Mouse (Mus musculus) midbrain, embryonic 11.5 days (tissue): ENCODE measurements at regions not wholly inside any gene's neighbourhood (a gene's known extent, or its start where the extent isn't known, plus 50 kb on each side); places are given as distances from the start of the nearest gene placed in this dataset.

Source experiments
- ATAC-seq: fragments of 200-750 bp; cut with Nextera tagmentation; 2 replicates; pipeline ENCODE4 v1.8.0; 2017; ENCODE audit warnings: moderate TSS enrichment, moderate library complexity; ENCODE audit not compliant: low FRiP score
- DNase-seq: peaks from one replicate; pipeline ENCODE4 v3.0.0; 2015; ENCODE audit warnings: low spot score; ENCODE audit errors: missing footprints
- H3K27ac ChIP-seq: fragments of 300-500 bp; sonication (generic); 2 replicates; pipeline ENCODE4 v1.5.1; 2014; ENCODE audit warnings: low read depth, low read length
- H3K27me3 ChIP-seq: fragments of 300-500 bp; sonication (generic); 2 replicates; pipeline ENCODE4 v1.6.1; 2014; ENCODE audit warnings: mild to moderate bottlenecking, low read length, moderate library complexity, mixed read lengths; ENCODE audit not compliant: control insufficient read depth, insufficient read depth
- H3K36me3 ChIP-seq: fragments of 300-500 bp; sonication (generic); 2 replicates; pipeline ENCODE4 v1.6.1; 2014; ENCODE audit warnings: mild to moderate bottlenecking, low read length, moderate library complexity, mixed read lengths; ENCODE audit not compliant: control insufficient read depth, insufficient read depth
- H3K4me1 ChIP-seq: fragments of 300-500 bp; sonication (generic); 2 replicates; pipeline ENCODE4 v1.6.1; 2014; ENCODE audit warnings: low read length; ENCODE audit not compliant: control insufficient read depth, insufficient read depth
- H3K4me2 ChIP-seq: fragments of 300-500 bp; sonication (generic); 2 replicates; pipeline ENCODE4 v1.6.1; 2014; ENCODE audit warnings: mild to moderate bottlenecking, moderate library complexity
- H3K4me3 ChIP-seq: fragments of 300-500 bp; sonication (generic); 2 replicates; pipeline ENCODE4 v1.5.1; 2014; ENCODE audit warnings: low read depth, low read length
- H3K9ac ChIP-seq: fragments of 300-500 bp; sonication (generic); 2 replicates; pipeline ENCODE4 v1.6.1; 2014; ENCODE audit warnings: low read length
- H3K9me3 ChIP-seq: fragments of 300-500 bp; sonication (generic); 2 replicates; pipeline ENCODE4 v1.6.1; 2016; ENCODE audit warnings: low read length; ENCODE audit not compliant: control insufficient read depth
- WGBS: fragments of 180-500 bp; shearing (Covaris S2); extraction: QIAGEN DNeasy Blood & Tissue Kit; methylation state at CpG from one replicate; pipeline ENCODE4 v1.1.7; 2014; 5-methylcytosine and 5-hydroxymethylcytosine counted together

- H3K4me1 ChIP-seq = no peaks in the 10 kb centered on the region
- H3K9me3 ChIP-seq = no peaks in the 10 kb centered on the region
- no peak overlapping the region for H3K9ac ChIP-seq
- no peak overlapping the region for H3K27ac ChIP-seq
- no peak for DNase-seq
- 79% methylated on average over 3 of the region's 3 CpGs for WGBS
- no peak overlapping the region for H3K4me2 ChIP-seq
- no peaks in the 10 kb centered on the region for H3K27me3 ChIP-seq
- ATAC-seq = no peak
- no peaks in the 10 kb centered on the region for H3K36me3 ChIP-seq
- no peak overlapping the region for H3K4me3 ChIP-seq
Measured at GRCm38 (mm10) chr6:144897526-144897925, 115.7 kb upstream of the Sox5 start.

- DNase-seq (no peak), ATAC-seq (no peak)
- no peaks in the 10 kb centered on the region for H3K27me3 ChIP-seq
- no peaks in the 10 kb centered on the region for H3K4me1 ChIP-seq
- no peak overlapping the region for H3K4me2 ChIP-seq
- H3K36me3 ChIP-seq = no peaks in the 10 kb centered on the region
- no peak overlapping the region for H3K4me3 ChIP-seq
- no peak overlapping the region for H3K9ac ChIP-seq
- no peaks in the 10 kb centered on the region for H3K9me3 ChIP-seq
- 71% methylated on average over 2 of the region's 2 CpGs for WGBS
- no peak overlapping the region for H3K27ac ChIP-seq
Measured at GRCm38 (mm10) chr6:144890914-144891313, 109.1 kb upstream of the Sox5 start.

GRCm38 (mm10) chr6:144890166-144890565 is 108.4 kb upstream of the Sox5 start:
- no peak overlapping the region for H3K9ac ChIP-seq
- no peak for DNase-seq
- no peaks in the 10 kb centered on the region for H3K9me3 ChIP-seq
- no peak overlapping the region for H3K4me2 ChIP-seq
- no peaks in the 10 kb centered on the region for H3K36me3 ChIP-seq
- H3K4me1 ChIP-seq = no peaks in the 10 kb centered on the region
- H3K4me3 ChIP-seq = no peak overlapping the region
- 72% methylated on average over 8 of the region's 8 CpGs for WGBS
- no peak for ATAC-seq
- H3K27me3 ChIP-seq = no peaks in the 10 kb centered on the region
- H3K27ac ChIP-seq = no peak overlapping the region

- DNase-seq = no peak
- H3K4me1 ChIP-seq = no peaks in the 10 kb centered on the region
- no peak overlapping the region for H3K9ac ChIP-seq
Measured at GRCm38 (mm10) chr6:144883117-144883516, 101.3 kb upstream of the Sox5 start.

GRCm38 (mm10) chr6:144880098-144880497 is 98.3 kb upstream of the Sox5 start:
- no peaks in the 10 kb centered on the region for H3K4me1 ChIP-seq
- no peak overlapping the region for H3K4me2 ChIP-seq
- H3K27ac ChIP-seq = no peak overlapping the region
- DNase-seq = no peak
- H3K27me3 ChIP-seq = no peaks in the 10 kb centered on the region
- no peak for ATAC-seq
- H3K9ac ChIP-seq = no peak overlapping the region
- H3K36me3 ChIP-seq = no peaks in the 10 kb centered on the region
- WGBS = 89% methylated on average over 10 of the region's 10 CpGs
- no peaks in the 10 kb centered on the region for H3K9me3 ChIP-seq
- no peak overlapping the region for H3K4me3 ChIP-seq

More at GRCm38 (mm10) chr6:144883117-144883516, 101.3 kb upstream of the Sox5 start:
- no peak overlapping the region for H3K27ac ChIP-seq
- H3K27me3 ChIP-seq = no peaks in the 10 kb centered on the region
- H3K4me3 ChIP-seq = no peak overlapping the region
- no peaks in the 10 kb centered on the region for H3K9me3 ChIP-seq
- no peaks in the 10 kb centered on the region for H3K36me3 ChIP-seq
- no peak for ATAC-seq
- 74% methylated on average over 4 of the region's 4 CpGs for WGBS
- H3K4me2 ChIP-seq = no peak overlapping the region

- ATAC-seq (no peak), DNase-seq (no peak)
- WGBS = 78% methylated on average over 12 of the region's 12 CpGs
- H3K4me1 ChIP-seq = no peaks in the 10 kb centered on the region
- H3K27me3 ChIP-seq = no peaks in the 10 kb centered on the region
- H3K4me3 ChIP-seq = no peak overlapping the region
- no peaks in the 10 kb centered on the region for H3K9me3 ChIP-seq
- H3K36me3 ChIP-seq = no peaks in the 10 kb centered on the region
- H3K9ac ChIP-seq = no peak overlapping the region
- H3K27ac ChIP-seq = no peak overlapping the region
- H3K4me2 ChIP-seq = no peak overlapping the region
Measured at GRCm38 (mm10) chr6:144876758-144877157, 95.0 kb upstream of the Sox5 start.

- Histone ChIP-seq H3K9me3 (no peaks in the 10 kb centered on the region), H3K9ac (no peak overlapping the region), H3K4me1 (no peaks in the 10 kb centered on the region), H3K4me2 (no peak overlapping the region), H3K36me3 (no peaks in the 10 kb centered on the region), H3K27ac (no peak overlapping the region), H3K27me3 (no peaks in the 10 kb centered on the region), H3K4me3 (no peak overlapping the region)
- no peak for ATAC-seq
- WGBS = 66% methylated on average over 9 of the region's 9 CpGs
- DNase-seq = no peak
Measured at GRCm38 (mm10) chr6:144875862-144876261, 94.1 kb upstream of the Sox5 start.

GRCm38 (mm10) chr6:144874251-144874650 is 92.5 kb upstream of the Sox5 start:
- no peak overlapping the region for H3K27ac ChIP-seq
- no peak overlapping the region for H3K4me3 ChIP-seq
- H3K4me2 ChIP-seq = no peak overlapping the region
- 85% methylated on average over 5 of the region's 5 CpGs for WGBS
- peaks cover 3% of the 10 kb centered on the region; the same call in 1 of the 2 replicates for H3K9me3 ChIP-seq
- H3K4me1 ChIP-seq = no peaks in the 10 kb centered on the region
- no peak overlapping the region for H3K9ac ChIP-seq
- no peak for ATAC-seq
- no peak for DNase-seq
- no peaks in the 10 kb centered on the region for H3K36me3 ChIP-seq
- H3K27me3 ChIP-seq = no peaks in the 10 kb centered on the region

- Histone ChIP-seq H3K4me2 (no peak overlapping the region), H3K27ac (no peak overlapping the region), H3K4me3 (no peak overlapping the region), H3K27me3 (no peaks in the 10 kb centered on the region), H3K36me3 (no peaks in the 10 kb centered on the region), H3K4me1 (peaks cover 4% of the 10 kb centered on the region; the same call in 1 of the 2 replicates), H3K9me3 (peaks cover 3% of the 10 kb centered on the region; the same call in 1 of the 2 replicates), H3K9ac (no peak overlapping the region)
- DNase-seq (no peak), ATAC-seq (no peak)
- WGBS = 88% methylated on average over 8 of the region's 8 CpGs
Measured at GRCm38 (mm10) chr6:144870949-144871348, 89.2 kb upstream of the Sox5 start.

GRCm38 (mm10) chr6:144867333-144867732 is 85.6 kb upstream of the Sox5 start:
- H3K27ac ChIP-seq = no peak overlapping the region
- peaks cover 3% of the 10 kb centered on the region; the same call in 1 of the 2 replicates for H3K9me3 ChIP-seq
- H3K4me3 ChIP-seq = no peak overlapping the region
- DNase-seq (no peak), ATAC-seq (no peak)
- H3K9ac ChIP-seq = no peak overlapping the region
- H3K27me3 ChIP-seq = no peaks in the 10 kb centered on the region
- no peak overlapping the region for H3K4me2 ChIP-seq
- H3K36me3 ChIP-seq = no peaks in the 10 kb centered on the region
- 51% methylated on average over 9 of the region's 9 CpGs for WGBS
- H3K4me1 ChIP-seq = peaks cover 6% of the 10 kb centered on the region; the same call in 1 of the 2 replicates
